ENCODE assay signal across 8 mouse cellular contexts in the genomic region with DNA sequence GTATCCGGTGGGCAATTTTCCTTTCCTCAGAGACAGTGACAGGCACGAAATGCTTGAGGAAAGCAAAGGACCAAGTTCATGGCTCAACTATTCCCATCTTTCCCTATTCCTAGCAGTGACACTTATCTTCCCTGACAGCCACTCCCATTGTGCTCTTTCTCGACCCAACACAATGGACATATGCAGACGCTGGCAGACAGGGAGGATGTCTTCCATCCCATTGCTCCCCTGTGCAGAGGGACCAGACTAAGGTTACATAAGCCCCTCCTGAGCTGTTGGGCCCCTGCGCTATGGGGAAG. TPM values are rescaled to one million over a fixed set of nuclear protein-coding genes. Genes with fewer than 3 reads are reported as not detected.
DNase-seq lines count a peak whose midpoint lies in the region; ATAC-seq and TF ChIP-seq lines count a peak whose summit lies in the region.
"Had no signal": no experiment of that assay in that cellular context is flagged by ENCODE, and none has a peak within 500 bp of the region (broad histone marks: within the 10 kb centered on the region; RNA-seq: fewer than 3 reads in every experiment).

No protein-coding gene starts in this region.

- TF ChIP-seq CTCF in left cerebral cortex, adult 2 months (IDR thresholded peaks at IDR 0.05) = no peak

- H3K4me1 ChIP-seq in forebrain, embryonic 16.5 days (replicated peaks; ENCODE audit: control insufficient read depth, insufficient read depth, low read length) = peaks cover 20% of the 10 kb centered on the region
- no peaks in the 10 kb centered on the region for H3K4me1 ChIP-seq in limb, embryonic 14.5 days (ENCODE audit: control insufficient read depth, insufficient read depth, low read length)
- peaks cover 3% of the 10 kb centered on the region; the same call in 1 of the 2 replicates for H3K4me1 ChIP-seq in stomach, embryonic 14.5 days (ENCODE audit: control insufficient read depth, insufficient read depth, low read length)

- peak; percentile 51 for ATAC-seq in forebrain, embryonic 16.5 days
- no peak for ATAC-seq in limb, embryonic 14.5 days (ENCODE audit: low FRiP score, low read depth)
- ATAC-seq in stomach, embryonic 14.5 days (ENCODE audit: insufficient number of reproducible peaks, insufficient read depth, low FRiP score, low read depth) = no peak

- H3K9ac ChIP-seq in forebrain, embryonic 16.5 days (replicated peaks; ENCODE audit: low read depth, low read length) = peak overlapping the region; percentile 89
- H3K9ac ChIP-seq in limb, embryonic 14.5 days (ENCODE audit: low read depth, low read length, severe bottlenecking) = no peak overlapping the region
- H3K9ac ChIP-seq in stomach, embryonic 14.5 days (replicated peaks; ENCODE audit: low read depth, low read length) = no peak overlapping the region

- no peaks in the 10 kb centered on the region for H3K9me3 ChIP-seq in forebrain, embryonic 16.5 days (ENCODE audit: control insufficient read depth, low read length)
- H3K9me3 ChIP-seq in limb, embryonic 14.5 days (ENCODE audit: control insufficient read depth, low read length) = no peaks in the 10 kb centered on the region
- H3K9me3 ChIP-seq in stomach, embryonic 14.5 days (ENCODE audit: control insufficient read depth, low read depth, low read length) = no peaks in the 10 kb centered on the region

- no peak for DNase-seq in left cerebral cortex, adult 2 months (ENCODE audit: extremely low spot score in 1 of 2, low spot score in 2 of 2)
- DNase-seq in left cerebral cortex, adult 18-20 months (ENCODE audit: low spot score in 2 of 2) = no peak
- no peak for DNase-seq in limb, embryonic 14.5 days (ENCODE audit: low spot score)
- no peak for DNase-seq in ovary, adult 18-20 months (ENCODE audit: low spot score)
- DNase-seq in testis, postnatal 14 days (ENCODE audit: low spot score) = no peak
- DNase-seq: layer of hippocampus, adult 9-11 months had no signal

- WGBS in forebrain, embryonic 16.5 days = 28% methylated on average over 5 of the region's 5 CpGs
- WGBS in limb, embryonic 14.5 days = 49% methylated on average over 5 of the region's 5 CpGs
- 49% methylated on average over 5 of the region's 5 CpGs for WGBS in stomach, embryonic 14.5 days

- no peaks in the 10 kb centered on the region for H3K36me3 ChIP-seq in forebrain, embryonic 16.5 days (ENCODE audit: control insufficient read depth, insufficient read depth)
- no peaks in the 10 kb centered on the region for H3K36me3 ChIP-seq in limb, embryonic 14.5 days (ENCODE audit: control insufficient read depth, insufficient read depth, low read length)
- no peaks in the 10 kb centered on the region for H3K36me3 ChIP-seq in stomach, embryonic 14.5 days (ENCODE audit: control insufficient read depth, insufficient read depth, low read length)

- H3K27me3 ChIP-seq in forebrain, embryonic 16.5 days (replicated peaks; ENCODE audit: control insufficient read depth, insufficient read depth, low read length) = no peaks in the 10 kb centered on the region
- H3K27me3 ChIP-seq in limb, embryonic 14.5 days (ENCODE audit: control insufficient read depth, insufficient read depth, low read length) = peaks cover 8% of the 10 kb centered on the region
- no peaks in the 10 kb centered on the region for H3K27me3 ChIP-seq in stomach, embryonic 14.5 days (ENCODE audit: control insufficient read depth, insufficient read depth, low read length)

- no peak for TF ChIP-seq POLR2A in limb, embryonic 14.5 days (IDR thresholded peaks at IDR 0.05; ENCODE audit: borderline replicate concordance, extremely low read depth, insufficient read depth, insufficient read length)

- intact Hi-C loops in left cerebral cortex, adult 2 months (cut with DNase I) = loop anchor here (2.0 kb wide), 1 partner anchor 53 kb away; no protein-coding TSS in a partner anchor

- H3K4me2 ChIP-seq in forebrain, embryonic 16.5 days (ENCODE audit: low read length) = peak overlapping the region; percentile 83
- H3K4me2 ChIP-seq in limb, embryonic 14.5 days (replicated peaks; ENCODE audit: low read depth, low read length, severe bottlenecking) = peak overlapping the region; percentile 92
- H3K4me2 ChIP-seq in stomach, embryonic 14.5 days (replicated peaks; ENCODE audit: low read depth, low read length) = peak overlapping the region; percentile 96

- H3K27ac ChIP-seq in left cerebral cortex, adult 2 months = peak overlapping the region; percentile 97
- no peak overlapping the region for H3K27ac ChIP-seq in forebrain, embryonic 16.5 days (ENCODE audit: low read length)
- no peak overlapping the region for H3K27ac ChIP-seq in limb, embryonic 14.5 days (replicated peaks; ENCODE audit: low read depth, low read length)
- H3K27ac ChIP-seq in stomach, embryonic 14.5 days (ENCODE audit: low read length) = no peak overlapping the region

- H3K4me3 ChIP-seq in left cerebral cortex, adult 2 months = peak overlapping the region; percentile 67
- H3K4me3 ChIP-seq in forebrain, embryonic 16.5 days (replicated peaks; ENCODE audit: low read length) = peak overlapping the region; percentile 75
- peak overlapping the region; percentile 57 for H3K4me3 ChIP-seq in limb, embryonic 14.5 days (replicated peaks; ENCODE audit: low read length)
- H3K4me3 ChIP-seq in stomach, embryonic 14.5 days (ENCODE audit: low read depth, low read length) = peak overlapping the region; percentile 59

RNA-seq across cellular contexts. Expression of gene Bsn, which starts 0.7 kb away (rescaled TPM):
- 100 to 1,000 TPM; 300 to 320 TPM for total RNA-seq in left cerebral cortex, adult 2 months (2021)
- 100 to 1,000 TPM; 243 to 246 TPM for total RNA-seq in left cerebral cortex, adult 18-20 months (2021)
- polyA plus RNA-seq in forebrain, embryonic 16.5 days (2015; fragmentation: Nextera tagmentation; extraction: Ambion mirVana) = 7.0 and 8.5 TPM in 2 replicates
- polyA plus RNA-seq in limb, embryonic 14.5 days (2012; rRNA removed) = 1.1 and 1.3 TPM in 2 replicates
- 0.68 and 0.73 TPM in 2 replicates for polyA plus RNA-seq in limb, embryonic 14.5 days (2014; fragmentation: Nextera tagmentation; extraction: Ambion mirVana)
- polyA plus RNA-seq in stomach, embryonic 14.5 days (2014; fragmentation: Nextera tagmentation; extraction: Ambion mirVana) = 2.6 and 2.7 TPM in 2 replicates
